Mouse (Mus musculus): Measurements from ENCODE around the gene Atp13a3.
"Not testable (repeated sequence)": the region's sequence is repeated elsewhere in the genome, so short reads cannot be mapped to it uniquely, and the experiment has no call there.

Atp13a3 gene

DNA sequence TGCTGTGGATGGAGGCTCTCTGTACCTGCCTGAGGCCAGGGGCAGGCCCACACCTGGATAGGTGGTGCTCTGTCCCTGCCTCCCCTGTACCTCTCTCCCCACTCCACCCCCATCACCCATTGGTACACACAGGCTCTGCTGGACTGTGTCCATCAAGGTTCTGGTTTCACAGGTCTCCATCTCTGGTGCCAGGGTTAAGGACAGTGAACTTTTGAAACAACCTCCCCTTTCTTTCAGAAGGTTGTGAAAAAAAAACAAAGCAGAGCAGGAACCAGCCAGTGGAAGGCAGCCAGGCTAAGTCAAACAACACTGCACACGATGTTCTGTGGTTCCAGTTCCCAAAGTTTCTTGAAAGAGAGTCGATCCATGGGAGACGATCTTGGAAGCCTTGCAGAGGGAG is 6.9 kb upstream of the Atp13a3 start:
- peak; percentile 24 for DNase-seq (ENCODE audit: low spot score)

DNA sequence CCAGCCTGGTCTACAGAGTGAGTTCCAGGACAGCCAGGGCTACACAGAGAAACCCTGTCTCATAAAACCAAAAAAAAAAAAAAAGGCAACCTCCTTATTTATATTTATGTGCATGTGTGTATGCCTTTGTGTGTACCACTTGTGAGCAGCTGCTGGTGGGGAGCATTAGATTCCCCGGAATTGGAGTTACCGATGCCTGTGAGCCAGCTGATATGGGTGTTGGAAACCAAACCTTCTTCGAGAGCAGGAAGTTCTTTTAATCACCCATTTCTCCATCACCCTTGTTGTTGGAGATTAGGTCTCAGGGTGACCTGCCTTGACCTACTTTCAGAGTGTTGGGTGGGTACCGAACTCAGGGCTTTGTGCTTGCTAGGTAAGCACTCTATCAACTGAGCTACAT is 5.1 kb upstream of the Atp13a3 start:
- DNase-seq (ENCODE audit: low spot score) = no peak

DNA sequence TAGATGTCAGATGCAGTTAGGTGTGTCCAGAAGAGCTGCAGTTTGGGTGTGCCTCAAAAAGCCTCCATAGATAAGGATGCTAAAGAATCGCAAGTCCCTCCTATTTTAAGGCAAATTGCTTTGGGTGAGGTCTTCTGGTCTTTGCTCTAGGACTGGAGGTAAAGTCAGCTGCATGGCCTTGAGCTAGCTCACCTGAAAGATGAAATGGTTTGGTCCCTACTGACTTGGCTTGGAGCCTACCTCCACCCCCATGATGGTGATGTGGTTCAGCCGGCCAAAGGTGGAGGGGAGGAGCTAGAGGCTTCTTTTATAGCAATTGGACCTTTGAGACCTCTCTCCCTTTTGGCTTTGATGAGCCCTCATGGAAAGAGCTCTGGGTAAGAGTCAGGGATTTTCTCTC is 1.7 kb upstream of the Atp13a3 start:
- DNase-seq (ENCODE audit: low spot score) = no peak

DNA sequence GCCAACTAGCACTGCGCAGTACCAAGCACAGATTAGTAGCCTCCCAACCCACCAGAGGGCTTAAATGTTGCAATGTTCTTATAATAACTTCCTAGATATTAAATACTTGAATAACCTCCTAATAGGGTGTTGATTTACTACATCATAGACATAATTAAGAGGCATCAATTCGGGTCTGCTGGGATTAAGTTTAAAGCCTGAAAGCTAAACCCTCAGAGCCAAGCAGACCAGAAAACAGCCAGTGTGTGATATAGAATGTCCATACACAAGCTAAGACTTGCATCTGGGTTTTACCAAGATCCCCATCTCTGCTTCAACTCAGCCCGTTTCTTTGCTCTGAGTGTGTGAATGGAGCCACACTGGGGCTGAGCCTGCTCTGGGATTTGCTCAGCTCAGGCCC is 2.2 kb downstream of the Atp13a3 start:
- no peak for DNase-seq (ENCODE audit: low spot score)

DNA sequence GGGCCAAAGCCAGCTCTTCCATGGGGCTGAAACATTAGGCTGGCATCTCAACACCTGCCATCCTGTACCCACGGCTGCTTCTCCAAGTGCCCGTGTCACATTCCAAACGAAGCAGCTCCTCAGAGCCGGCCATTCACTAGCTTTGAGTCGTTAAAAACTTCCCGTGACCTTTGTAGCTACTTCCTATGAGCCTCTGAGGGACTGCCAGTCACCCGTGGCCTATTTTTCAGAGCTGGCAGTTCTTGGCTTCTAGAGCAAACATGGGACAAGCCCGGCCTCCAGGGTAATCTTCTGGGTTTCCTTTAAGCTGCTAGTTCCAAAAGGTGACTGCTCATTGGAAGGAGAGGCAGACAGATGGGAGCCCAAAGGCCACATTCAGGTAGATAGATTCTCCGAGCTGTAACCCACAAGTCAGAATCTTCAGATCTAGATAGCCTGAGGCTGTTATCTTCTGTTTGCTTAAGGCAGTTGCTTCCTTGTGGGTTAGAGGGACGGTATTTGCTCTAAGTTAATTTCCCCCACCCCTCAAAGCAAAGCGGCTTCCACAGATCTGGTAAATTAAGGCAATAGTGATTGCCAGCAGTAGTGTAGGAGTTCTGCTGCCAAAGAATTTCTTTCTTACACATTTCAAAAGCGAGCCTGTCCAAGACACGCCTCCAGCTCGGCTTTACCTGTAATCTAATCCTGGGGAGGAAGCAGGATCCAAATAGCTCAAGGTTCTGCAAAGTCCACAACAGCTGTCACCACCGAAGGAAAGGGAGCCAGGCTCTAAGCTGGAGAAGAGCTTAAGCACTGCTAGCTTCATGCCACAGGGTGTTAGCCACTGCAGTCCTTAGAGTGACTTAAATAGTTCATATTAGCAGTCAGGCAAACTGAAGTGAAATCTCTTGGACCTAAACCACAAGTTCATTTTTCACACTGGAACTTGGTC is 8.4 kb downstream of the Atp13a3 start:
- peak; percentile 56 for DNase-seq (ENCODE audit: low spot score)

DNA sequence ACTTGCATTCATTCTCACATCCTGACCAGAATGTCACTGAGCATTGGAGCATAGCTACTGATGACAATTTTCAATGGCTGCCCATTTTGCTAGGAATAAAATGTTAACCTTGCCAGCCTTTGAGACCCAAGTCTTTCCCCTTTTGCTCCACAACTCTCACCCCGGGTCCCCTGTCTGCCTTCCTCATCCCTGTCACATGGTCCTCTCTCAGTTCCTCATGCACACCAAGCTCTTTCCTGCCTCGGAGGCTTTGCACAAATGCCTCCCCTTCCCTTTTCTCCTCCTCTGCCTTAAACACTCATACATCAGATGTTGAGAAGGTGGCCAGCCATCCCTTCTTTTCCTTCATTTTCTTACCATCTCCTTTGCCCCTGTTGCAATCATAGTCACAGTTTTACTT is 10.6 kb downstream of the Atp13a3 start:
- DNase-seq (ENCODE audit: low spot score) = peak; percentile 6

DNA sequence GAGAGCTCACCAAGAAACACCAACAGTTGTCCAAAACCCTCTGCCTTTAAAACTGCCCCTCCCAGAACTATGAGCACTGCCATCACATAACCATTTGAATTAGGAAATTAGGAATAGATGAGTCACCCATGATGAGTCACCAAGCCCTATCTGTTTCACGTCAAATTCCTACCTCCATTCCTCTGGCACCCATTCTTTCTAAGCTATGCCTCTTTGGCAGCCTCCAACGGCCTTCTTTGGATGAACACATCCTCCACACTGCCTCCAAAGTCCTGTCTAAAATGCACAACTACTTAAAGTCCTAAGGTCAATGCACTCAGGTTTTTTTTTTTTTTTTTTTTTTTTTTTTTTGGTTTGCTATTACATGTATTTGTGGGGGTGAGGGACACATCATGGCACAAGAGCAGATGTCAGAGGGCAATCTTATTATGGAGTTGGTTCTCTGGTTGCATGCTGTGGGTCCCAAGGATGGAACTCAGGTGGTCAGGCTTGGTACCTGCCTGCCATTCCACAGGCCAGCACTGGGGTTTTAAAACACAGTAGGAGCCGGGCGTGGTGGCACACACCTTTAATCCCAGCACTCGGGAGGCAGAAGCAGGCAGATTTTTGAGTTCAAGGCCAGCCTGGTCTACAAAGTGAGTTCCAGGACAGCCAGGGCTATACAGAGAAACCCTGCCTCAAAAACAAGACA is 15.0 kb downstream of the Atp13a3 start:
- DNase-seq (ENCODE audit: low spot score) = peak; percentile 54

DNA sequence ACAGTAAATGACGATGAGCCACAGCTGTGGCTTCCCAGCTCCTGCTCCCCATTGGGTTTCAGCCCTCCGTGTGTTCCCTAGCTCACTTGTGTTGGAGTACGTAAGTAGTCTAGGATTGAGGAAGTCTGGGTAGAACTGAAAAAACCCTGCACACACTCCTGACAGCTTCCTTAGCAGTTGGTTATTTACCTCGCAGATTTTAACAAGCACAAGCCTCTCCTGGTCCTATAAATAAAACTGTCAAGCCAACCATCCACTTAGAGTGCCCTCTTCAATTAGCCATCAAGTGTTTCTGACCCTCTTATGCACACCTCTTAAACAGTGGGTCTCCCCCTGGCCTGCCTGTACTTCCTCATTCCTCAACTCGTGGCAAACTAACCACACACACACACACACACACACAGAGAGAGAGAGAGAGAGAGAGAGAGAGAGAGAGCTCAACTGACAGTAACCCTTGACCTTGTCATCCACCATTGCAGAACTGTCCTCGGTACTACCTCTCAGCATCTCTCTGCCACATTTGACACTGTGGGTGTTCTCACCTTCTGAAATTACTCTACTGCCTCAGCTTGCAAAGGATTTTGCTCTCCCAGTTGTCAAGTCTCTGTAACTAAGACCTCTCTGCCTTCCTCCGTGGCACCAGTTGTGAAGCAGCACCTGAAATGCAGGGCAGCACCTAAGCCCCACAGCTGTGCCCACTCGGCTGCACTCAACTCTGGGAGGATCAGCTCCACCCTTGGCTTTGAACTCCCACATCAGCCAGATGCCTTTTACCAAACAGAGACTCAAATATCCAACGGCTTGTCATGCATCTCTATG is 15.7 kb downstream of the Atp13a3 start:
- no peak for DNase-seq (ENCODE audit: low spot score)

DNA sequence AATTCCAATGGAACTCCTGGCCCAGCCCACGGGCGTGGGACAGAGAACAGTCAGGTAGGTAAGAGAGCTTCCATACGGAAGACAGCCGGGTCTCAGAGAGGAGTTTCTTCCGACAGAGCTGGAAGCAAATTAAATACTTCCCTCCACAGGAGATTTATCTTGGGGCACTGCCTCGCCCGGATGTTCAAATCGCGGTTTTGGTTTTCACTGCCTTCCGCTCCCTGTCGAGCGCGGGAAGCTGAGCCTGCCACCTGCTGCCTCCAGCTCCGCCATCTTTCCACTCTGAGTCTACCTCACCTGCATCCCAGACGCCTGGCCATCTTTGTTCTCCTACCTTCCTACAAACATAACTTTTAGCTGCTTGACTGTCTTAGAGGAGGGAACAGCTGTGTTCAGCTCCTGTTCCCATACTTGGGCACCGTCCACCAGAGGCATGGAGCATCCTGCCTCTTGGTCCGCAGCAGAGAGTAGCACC is 16.5 kb downstream of the Atp13a3 start:
- peak; percentile 42 for DNase-seq (ENCODE audit: low spot score)

DNA sequence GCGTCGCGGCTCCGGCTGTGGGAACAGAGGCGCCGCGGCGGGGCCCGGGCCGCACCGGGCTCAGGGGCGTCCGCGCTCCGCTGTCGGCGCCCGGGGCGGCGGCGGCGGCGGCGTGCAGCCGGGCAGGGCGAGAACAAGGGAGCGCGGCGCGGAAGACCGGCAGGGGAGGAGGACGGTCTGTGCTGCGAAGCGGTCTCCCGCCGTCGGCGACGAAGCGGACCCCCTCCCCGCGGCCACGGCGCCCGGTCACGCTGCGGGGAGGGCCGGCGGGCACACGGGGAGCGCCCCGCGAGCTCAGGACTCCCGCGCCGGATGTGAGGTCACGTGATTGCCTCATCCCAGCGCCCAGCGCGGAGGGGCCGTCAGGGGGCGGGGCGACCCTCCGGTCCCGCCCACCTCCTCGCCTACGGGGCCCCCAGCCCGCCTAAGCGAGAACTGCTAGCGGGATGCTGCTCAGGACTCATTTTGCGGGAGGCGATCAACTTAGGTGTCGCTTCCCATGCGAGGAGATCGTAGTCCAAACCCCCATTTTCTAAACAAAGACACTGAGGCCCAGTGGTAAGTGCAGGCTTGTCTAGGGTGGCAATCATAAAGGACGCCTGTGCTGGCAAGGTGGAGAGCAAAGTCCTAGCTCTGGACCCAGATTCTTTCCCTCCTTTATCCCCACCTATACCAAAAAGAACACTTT is 17.1 kb downstream of the Atp13a3 start:
- peak; percentile 92 for DNase-seq (ENCODE audit: low spot score)

DNA sequence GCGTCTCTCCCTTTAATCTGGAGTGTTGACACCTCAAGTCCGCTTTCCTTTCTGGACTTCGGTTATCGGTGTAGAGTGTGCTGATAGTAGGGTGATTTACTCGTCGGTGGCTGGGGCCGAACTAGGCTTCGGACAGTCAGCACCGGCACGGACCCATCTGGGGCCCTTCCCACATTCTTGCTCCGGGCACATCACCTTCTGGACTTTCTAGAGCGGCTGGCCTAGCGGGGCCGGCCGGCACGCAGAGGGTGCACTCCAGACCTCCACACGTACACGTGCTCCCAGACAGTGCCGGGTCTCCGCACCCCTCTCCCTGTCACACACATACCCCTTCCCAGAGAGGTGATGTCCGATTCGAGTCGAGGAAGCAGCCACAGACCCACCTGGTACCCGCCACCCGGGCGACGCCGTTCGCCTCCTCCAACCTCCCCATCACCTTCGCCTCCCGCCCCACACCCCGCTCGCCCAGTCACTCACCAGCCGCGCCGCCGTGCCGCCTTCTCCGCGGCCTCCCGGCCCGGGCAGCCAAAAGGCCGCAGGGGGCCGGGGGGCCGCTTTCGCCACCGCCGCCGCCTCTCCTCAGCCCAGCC is 17.8 kb downstream of the Atp13a3 start:
- peak; percentile 32 for DNase-seq (ENCODE audit: low spot score)

DNA sequence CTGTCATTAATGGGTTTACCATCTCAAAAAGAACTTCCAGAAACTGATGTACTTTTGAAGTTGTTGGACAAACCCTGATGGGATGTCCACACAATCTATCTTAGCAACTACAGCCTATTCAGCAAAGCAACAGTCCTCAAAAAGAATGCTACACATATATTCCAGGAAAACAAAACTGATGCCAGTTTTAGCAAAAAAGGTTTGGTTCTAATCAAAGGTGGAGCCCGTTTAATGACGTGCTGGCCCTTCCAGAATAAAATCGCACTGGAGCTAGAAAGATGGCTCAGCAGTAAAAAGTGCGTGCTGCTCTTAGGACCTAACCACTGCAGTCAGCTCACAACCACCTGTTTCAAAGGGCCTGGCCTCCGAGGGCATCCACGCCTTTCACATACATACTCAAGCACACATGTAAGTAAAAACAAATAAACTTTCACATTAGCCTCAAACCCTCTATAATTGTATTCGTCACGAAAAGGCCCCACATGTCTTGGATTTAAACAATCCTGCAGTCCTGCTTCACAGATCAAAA is 18.8 kb downstream of the Atp13a3 start:
- DNase-seq (ENCODE audit: low spot score) = no peak

DNA sequence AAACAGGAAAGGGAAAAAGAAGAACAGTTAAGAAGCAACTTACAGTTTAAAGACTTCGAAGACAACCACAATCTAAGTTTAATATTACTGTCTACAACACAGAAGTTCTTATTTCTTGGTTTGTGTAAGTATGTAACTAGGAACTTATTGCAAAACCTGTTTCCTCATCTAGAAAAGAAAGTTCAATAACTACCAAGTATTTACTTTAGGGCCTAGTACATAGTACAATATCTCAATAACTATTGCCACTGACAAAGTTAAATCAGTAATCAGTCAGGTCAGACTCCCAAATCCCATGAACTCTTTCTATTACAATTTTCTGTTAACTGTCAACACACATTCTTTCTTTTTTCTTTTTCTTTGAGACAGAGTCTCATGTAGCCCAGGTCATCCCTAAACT is 20.2 kb downstream of the Atp13a3 start:
- no peak for DNase-seq (ENCODE audit: low spot score)

DNA sequence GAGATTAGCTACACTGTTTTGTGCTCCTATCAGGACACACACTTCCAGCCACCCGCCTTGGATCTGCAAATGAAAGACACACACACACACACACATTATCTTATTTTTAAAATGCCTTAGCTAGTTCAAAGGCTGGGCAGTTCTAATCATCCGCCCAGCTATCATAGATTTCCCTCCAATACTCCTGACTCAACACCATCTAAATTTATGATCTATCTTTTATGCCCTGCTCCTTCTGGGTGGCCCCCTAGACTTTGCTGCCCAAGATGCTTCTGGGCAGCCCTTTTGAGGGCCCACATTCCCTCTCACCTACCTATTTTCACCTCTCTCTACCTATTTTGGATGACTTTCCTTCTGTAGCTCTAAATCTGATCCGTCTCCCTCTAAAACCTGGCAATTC is 29.5 kb downstream of the Atp13a3 start:
- no peak for DNase-seq (ENCODE audit: low spot score)

DNA sequence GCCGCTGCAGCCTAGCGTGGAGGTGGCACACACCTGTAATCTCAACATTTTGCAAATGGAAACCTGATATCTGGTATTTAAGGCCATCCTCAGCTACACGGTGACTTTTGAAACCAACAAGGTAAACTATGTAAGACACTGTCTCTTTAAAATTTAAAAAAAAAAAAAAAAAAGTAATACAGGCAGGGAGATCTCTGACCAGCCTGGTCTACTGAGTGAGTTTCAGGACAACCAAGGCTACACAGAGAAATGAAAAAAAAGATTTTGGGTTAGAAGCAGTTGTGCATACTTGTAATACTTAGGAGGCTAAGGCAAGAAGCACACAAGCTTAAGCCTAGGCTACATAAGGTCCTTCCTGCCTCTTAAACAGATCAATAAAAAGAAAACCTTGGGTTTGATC is 30.8 kb downstream of the Atp13a3 start:
- no peak for DNase-seq (ENCODE audit: low spot score)

DNA sequence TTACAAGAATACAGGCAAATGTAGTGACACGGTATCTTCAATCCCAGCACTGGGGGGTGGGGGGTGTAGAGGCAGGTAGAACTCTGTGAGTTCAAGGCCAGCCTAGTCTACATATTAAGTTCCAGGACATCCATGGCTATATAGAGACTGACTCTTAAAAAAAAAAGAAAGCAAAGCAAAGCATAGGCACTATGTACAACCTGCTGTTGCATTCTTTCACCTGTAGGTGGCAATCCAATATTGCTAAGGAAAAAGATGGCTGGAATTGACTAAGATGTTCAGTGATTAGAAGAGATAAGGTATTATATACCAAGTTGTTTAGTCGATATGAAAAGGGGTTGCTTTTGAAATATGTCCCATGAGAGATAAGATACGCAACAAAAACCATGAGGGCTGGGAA is 31.5 kb downstream of the Atp13a3 start:
- DNase-seq (ENCODE audit: low spot score) = peak; percentile 57

DNA sequence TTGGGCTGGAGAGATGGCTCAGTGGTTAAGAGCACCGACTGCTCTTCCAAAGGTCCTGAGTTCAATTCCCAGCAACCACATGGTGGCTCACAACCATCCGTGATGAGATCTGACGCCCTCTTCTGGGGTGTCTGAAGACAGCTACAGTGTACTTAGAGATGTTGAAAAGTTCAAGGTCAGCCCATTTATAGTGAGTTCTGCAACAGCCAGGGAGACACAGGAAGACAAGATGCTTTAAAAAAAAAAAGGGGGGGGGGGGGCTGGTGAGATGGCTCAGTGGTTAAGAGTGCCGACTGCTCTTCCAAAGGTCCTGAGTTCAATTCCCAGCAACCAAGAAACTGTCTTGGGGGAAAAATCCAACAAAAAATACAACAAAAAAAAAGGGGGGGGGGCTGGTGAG is 32.5 kb downstream of the Atp13a3 start:
- not testable (repeated sequence) for DNase-seq (ENCODE audit: low spot score)

DNA sequence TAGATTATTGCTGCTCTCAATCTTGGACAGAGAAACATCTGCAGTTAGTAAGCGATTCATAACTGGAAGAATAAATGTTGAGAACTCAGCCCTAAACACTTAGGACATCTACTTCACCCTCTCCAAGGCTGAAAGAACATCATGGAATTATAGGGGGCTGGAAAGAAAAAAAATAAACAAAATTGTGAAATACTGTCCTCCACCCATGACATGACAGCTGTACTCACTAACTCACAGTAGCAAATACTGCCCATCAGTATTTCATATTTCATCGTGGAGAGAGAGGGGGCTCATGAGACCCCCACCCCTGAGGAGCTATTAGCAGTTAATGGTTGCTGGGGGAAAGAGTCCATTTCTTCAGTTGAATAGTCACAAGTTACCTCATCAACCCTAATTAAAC is 38.4 kb downstream of the Atp13a3 start:
- no peak for DNase-seq (ENCODE audit: low spot score)

DNA sequence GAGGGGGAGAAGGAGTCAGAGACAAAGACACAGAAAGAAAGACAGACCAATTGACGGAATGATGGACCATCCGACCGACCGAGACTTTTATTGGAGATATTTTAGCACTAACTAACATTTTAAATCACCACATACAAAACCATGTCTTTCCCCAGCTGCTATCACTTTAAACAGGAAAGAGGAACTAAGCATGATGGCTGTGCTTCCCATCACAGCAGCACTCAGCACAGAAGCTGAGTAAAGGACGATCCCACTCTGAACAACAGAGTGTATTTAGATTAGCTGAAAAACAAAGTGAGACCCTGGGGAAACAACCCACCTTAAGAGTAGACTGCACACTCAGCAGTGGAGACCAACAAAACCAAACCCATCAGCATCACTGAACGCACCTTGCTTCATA is 41.2 kb downstream of the Atp13a3 start:
- DNase-seq (ENCODE audit: low spot score) = no peak

DNA sequence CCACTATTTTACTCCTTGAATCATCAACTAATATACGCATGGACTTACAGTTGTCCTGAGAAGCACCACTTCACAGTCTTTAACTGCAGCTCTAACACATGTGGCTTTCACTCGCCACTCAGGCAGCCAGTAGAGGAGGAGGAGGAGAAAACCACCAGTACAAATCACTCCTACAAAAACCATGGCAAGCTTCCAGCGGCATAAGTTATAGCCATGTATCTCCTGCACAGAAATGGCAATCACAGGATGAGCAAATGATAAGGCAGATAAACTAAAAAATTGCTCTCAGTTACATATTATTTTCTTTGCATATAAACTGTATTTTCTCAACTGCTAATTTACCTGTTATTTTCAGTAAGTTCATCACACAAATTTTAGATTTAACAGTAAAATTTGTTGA is 43.2 kb downstream of the Atp13a3 start:
- no peak for DNase-seq (ENCODE audit: low spot score)

DNA sequence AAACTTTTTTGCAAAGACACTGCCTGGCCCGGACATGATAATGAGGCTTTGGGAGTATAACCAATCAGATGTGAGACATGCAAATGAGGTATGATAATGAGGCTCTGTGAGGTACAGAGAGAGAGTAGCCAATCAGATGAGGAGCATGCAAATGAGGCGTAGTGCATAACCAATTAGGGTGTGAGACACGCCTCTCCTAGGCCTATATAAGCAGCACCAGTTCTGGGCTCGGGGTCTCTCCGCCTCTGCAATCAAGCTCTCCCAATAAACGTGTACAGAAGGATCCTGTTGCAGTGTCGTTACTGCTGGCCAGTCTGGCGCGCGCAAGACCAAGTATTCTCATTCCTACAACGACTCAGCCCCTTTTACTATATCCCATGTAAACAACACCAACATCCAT is 52.3 kb downstream of the Atp13a3 start:
- DNase-seq (ENCODE audit: low spot score) = not testable (repeated sequence)
